ENCODE assay signal across 16 mouse cellular contexts in genomic region chr11:20555651-20556050, GRCm38 (mm10). TPM values are rescaled to one million over a fixed set of nuclear protein-coding genes. Genes with fewer than 3 reads are reported as not detected.
A peak's percentile ranks its signal among the peaks of the same experiment; 100 is the strongest.
DNase-seq lines count a peak whose midpoint lies in the region; ATAC-seq and TF ChIP-seq lines count a peak whose summit lies in the region.
"Had no signal": no experiment of that assay in that cellular context is flagged by ENCODE, and none has a peak within 500 bp of the region (broad histone marks: within the 10 kb centered on the region; RNA-seq: fewer than 3 reads in every experiment).

No protein-coding gene starts in this region.

- TF ChIP-seq EP300 in liver, postnatal 0 days (IDR thresholded peaks at IDR 0.05; ENCODE audit: low read depth): no peak
- no peak for TF ChIP-seq EP300 in MEL (IDR thresholded peaks at IDR 0.05; ENCODE audit: low read depth in 1 of 2, low read length in 2 of 2)

- H3K4me1 ChIP-seq in liver, embryonic 12.5 days: peaks cover 61% of the 10 kb centered on the region
- peaks cover 20% of the 10 kb centered on the region for H3K4me1 ChIP-seq in liver, postnatal 0 days (ENCODE audit: insufficient read depth)
- peaks cover 6 to 30% of the 10 kb centered on the region in 2 experiments for H3K4me1 ChIP-seq in MEL (ENCODE audit: control insufficient read depth in 1 of 2, insufficient read depth in 2 of 2, low read length in 2 of 2)

- no peaks in the 10 kb centered on the region for H3K36me3 ChIP-seq in liver, embryonic 12.5 days
- no peaks in the 10 kb centered on the region for H3K36me3 ChIP-seq in liver, postnatal 0 days (replicated peaks; ENCODE audit: insufficient read depth, low read length)
- peaks cover 0 to 38% of the 10 kb centered on the region in 2 experiments; a peak in 2 of 4 replicates for H3K36me3 ChIP-seq in MEL (ENCODE audit: control insufficient read depth in 1 of 2, insufficient read depth in 2 of 2, low read length in 2 of 2)
- H3K36me3 ChIP-seq: embryonic facial prominence, embryonic 10.5 days; heart, embryonic 13.5 days; hindbrain, embryonic 15.5 days had no signal

- no peak for TF ChIP-seq POLR2A in MEL (IDR thresholded peaks at IDR 0.05; ENCODE audit: control insufficient read depth in 1 of 2, insufficient read depth in 1 of 2, low read depth in 1 of 2, low read length in 2 of 2, poor library complexity in 1 of 2)

- DNase-seq in liver, postnatal 0 days: no peak
- peak; percentile 25 to 32 for DNase-seq in B cell, adult 2 months
- peak; percentile 67 for DNase-seq in MEL (ENCODE audit: low read depth, low spot score)
- no peak for DNase-seq in urinary bladder, postnatal 10 days (ENCODE audit: low spot score)
- no peak for DNase-seq in right cerebral cortex, postnatal 14 days
- DNase-seq: adrenal gland, adult 2 months; adrenal gland, postnatal 25 days; cerebellum, adult 18-20 months; cerebellum, adult 9-11 months; heart, postnatal 36 days had no signal

- H3K9ac ChIP-seq in liver, embryonic 12.5 days: no peak overlapping the region
- H3K9ac ChIP-seq in liver, postnatal 0 days (replicated peaks): no peak overlapping the region
- H3K9ac ChIP-seq in MEL (ENCODE audit: control insufficient read depth, low read depth, low read length, poor library complexity, severe bottlenecking): peak overlapping the region; percentile 44
- H3K9ac ChIP-seq: heart, embryonic 13.5 days; hindbrain, embryonic 15.5 days had no signal

- ATAC-seq in liver, embryonic 12.5 days: no peak
- no peak for ATAC-seq in liver, postnatal 0 days
- 0 out of 2 replicates have a peak, but pooled peaks have one; percentile 33 for ATAC-seq in megakaryocyte progenitor cell, adult 5-6 weeks (replicated peaks; ENCODE audit: poor library complexity)
- ATAC-seq: forebrain, embryonic 14.5 days had no signal

- H3K79me2 ChIP-seq in MEL (ENCODE audit: control insufficient read depth, insufficient read depth, low read length, poor library complexity): no peaks in the 10 kb centered on the region

- H3K27ac ChIP-seq in liver, embryonic 12.5 days: peak overlapping the region; percentile 70
- H3K27ac ChIP-seq in liver, postnatal 0 days (ENCODE audit: low read depth): no peak overlapping the region
- peak overlapping the region; percentile 68 for H3K27ac ChIP-seq in MEL (ENCODE audit: control insufficient read depth, low read depth, low read length)
- H3K27ac ChIP-seq: embryonic facial prominence, embryonic 10.5 days; heart, embryonic 13.5 days; hindbrain, embryonic 15.5 days had no signal

- H3K9me3 ChIP-seq in liver, embryonic 12.5 days (replicated peaks): no peaks in the 10 kb centered on the region
- no peaks in the 10 kb centered on the region for H3K9me3 ChIP-seq in liver, postnatal 0 days (ENCODE audit: low read length)
- no peaks in the 10 kb centered on the region for H3K9me3 ChIP-seq in MEL (replicated peaks; ENCODE audit: insufficient read depth, low read length)
- H3K9me3 ChIP-seq: embryonic facial prominence, embryonic 10.5 days; heart, embryonic 13.5 days; hindbrain, embryonic 15.5 days had no signal

- H3K4me2 ChIP-seq in liver, embryonic 12.5 days: peak overlapping the region; percentile 32
- H3K4me2 ChIP-seq in liver, postnatal 0 days (ENCODE audit: low read depth, low read length): no peak overlapping the region
- H3K4me2 ChIP-seq: heart, embryonic 13.5 days; hindbrain, embryonic 15.5 days had no signal

- H3K27me3 ChIP-seq in liver, embryonic 12.5 days (replicated peaks): no peaks in the 10 kb centered on the region
- H3K27me3 ChIP-seq in liver, postnatal 0 days (ENCODE audit: insufficient read depth, low read length): no peaks in the 10 kb centered on the region
- no peaks in the 10 kb centered on the region for H3K27me3 ChIP-seq in MEL (ENCODE audit: control insufficient read depth in 1 of 2, insufficient read depth in 2 of 2, low read length in 2 of 2)
- H3K27me3 ChIP-seq: heart, embryonic 13.5 days; hindbrain, embryonic 15.5 days had no signal

- TF ChIP-seq RAD21 in MEL (IDR thresholded peaks at IDR 0.05; ENCODE audit: low read depth, low read length): no peak

- 34% methylated on average over 2 of the region's 3 CpGs for WGBS in liver, embryonic 12.5 days (ENCODE audit: insufficient replicate concordance)
- WGBS in liver, postnatal 0 days (ENCODE audit: insufficient replicate concordance): 62% methylated on average over 2 of the region's 3 CpGs

- H3K4me3 ChIP-seq in liver, embryonic 12.5 days: no peak overlapping the region
- no peak overlapping the region for H3K4me3 ChIP-seq in liver, postnatal 0 days (ENCODE audit: low read depth, low read length)
- no peak overlapping the region; a peak in 1 of 4 replicates for H3K4me3 ChIP-seq in MEL (ENCODE audit: control insufficient read depth in 1 of 2, insufficient read depth in 1 of 2, low read depth in 2 of 2, low read length in 2 of 2)
- H3K4me3 ChIP-seq: embryonic facial prominence, embryonic 10.5 days; heart, embryonic 13.5 days; hindbrain, embryonic 15.5 days had no signal

- TF ChIP-seq CTCF in liver, postnatal 0 days (IDR thresholded peaks at IDR 0.05; ENCODE audit: low read depth): no peak
- TF ChIP-seq CTCF in MEL (IDR thresholded peaks at IDR 0.05 in 2 of 3, conservative IDR thresholded peaks at IDR 0.05 in 1 of 3; ENCODE audit: control insufficient read depth in 1 of 3, insufficient read depth in 1 of 3, low read depth in 2 of 3, low read length in 3 of 3, poor library complexity in 1 of 3, severe bottlenecking in 1 of 3): no peak

TF ChIP-seq in MEL, 35 proteins besides CTCF, POLR2A, EP300 and RAD21:
- TF ChIP-seq TCF12 (IDR thresholded peaks at IDR 0.05; ENCODE audit: low read depth, low read length) (no peak), USF2 (IDR thresholded peaks at IDR 0.05; ENCODE audit: borderline replicate concordance in 1 of 2, insufficient read depth in 1 of 2, low read depth in 1 of 2, low read length in 2 of 2) (no peak), MAX (IDR thresholded peaks at IDR 0.05; ENCODE audit: low read length) (no peak), JUND (IDR thresholded peaks at IDR 0.05; ENCODE audit: low read depth, low read length) (no peak), NRF1 (IDR thresholded peaks at IDR 0.05; ENCODE audit: insufficient read depth, low read depth, low read length, poor library complexity, severe bottlenecking) (no peak), CHD1 (IDR thresholded peaks at IDR 0.05; ENCODE audit: low read depth, low read length) (no peak), NELFE (IDR thresholded peaks at IDR 0.05; ENCODE audit: low read depth, low read length) (no peak), KAT2A (conservative IDR thresholded peaks at IDR 0.05; ENCODE audit: low read depth, low read length) (no peak), POLR2AphosphoS5 (IDR thresholded peaks at IDR 0.05; ENCODE audit: borderline replicate concordance, low read depth, low read length) (no peak), MYC (IDR thresholded peaks at IDR 0.05; ENCODE audit: low read depth, low read length) (no peak), MYB (IDR thresholded peaks at IDR 0.05; ENCODE audit: low read depth, low read length) (no peak), MAFK (IDR thresholded peaks at IDR 0.05; ENCODE audit: borderline replicate concordance, low read depth, low read length) (no peak), ZNF384 (IDR thresholded peaks at IDR 0.05; ENCODE audit: low read depth, low read length) (no peak), ZMIZ1 (IDR thresholded peaks at IDR 0.05; ENCODE audit: low read depth, low read length) (no peak), RCOR1 (IDR thresholded peaks at IDR 0.05; ENCODE audit: low read depth, low read length) (no peak)

RNA-seq across cellular contexts. Expression of gene Sertad2, which starts 12.6 kb away (rescaled TPM):
- polyA plus RNA-seq in liver, embryonic 12.5 days (2016; fragmentation: Nextera tagmentation; extraction: Ambion mirVana): 25.8 and 27.8 TPM in 2 replicates
- 24.0 and 28.2 TPM in 2 replicates for polyA plus RNA-seq in liver, postnatal 0 days (2015; fragmentation: Nextera tagmentation; extraction: Ambion mirVana)
- 7.0 TPM in 2 replicates for total RNA-seq in MEL (2012; rRNA removed)
- 10 to 100 TPM in 1 of 2 experiments, not detected in 1; 11.5 TPM for polyA plus RNA-seq in MEL (2012; ENCODE audit: insufficient read depth in 1 of 2, insufficient read length in 2 of 2, low read depth in 1 of 2, low replicate concordance in 2 of 2, missing spikeins in 1 of 2)
- 8.8 and 11.3 TPM in 2 replicates for total RNA-seq in megakaryocyte progenitor cell, adult 5-6 weeks (2015)
- 6.9 and 9.4 TPM in 2 replicates for total RNA-seq in megakaryocyte progenitor cell, adult 5-6 weeks (2017)

Comparison
In these comparisons a context has a peak if more than half of its experiments do, and no peak if none do; other contexts are left out.
1. DNase-seq: peak in B cell, adult 2 months (2 of 2) and MEL (single experiment); none in liver, postnatal 0 days (single experiment), urinary bladder, postnatal 10 days (single experiment) and right cerebral cortex, postnatal 14 days (single experiment).